Mouse (Mus musculus) MEL (cell line): ENCODE data around the gene Ptpn11. TPM values are rescaled to one million over a fixed set of nuclear protein-coding genes. Genes with fewer than 3 reads are reported as not detected.

Experiments
- DNase-seq: peaks from one replicate; pipeline ENCODE4 v3.0.0; 2011; ENCODE audit warnings: low read depth, low spot score
- H3K27ac ChIP-seq: 2 replicates; pipeline ENCODE4 v1.5.1; 2012; ENCODE audit warnings: low read depth, mild to moderate bottlenecking, control low read depth, low read length, moderate library complexity; ENCODE audit not compliant: control insufficient read depth
- H3K27me3 ChIP-seq, 2 experiments: fragments of 150-350 bp in 1 of 2; sonication (generic) in 1 of 2; 2 replicates each; pipeline ENCODE4 v1.6.1; 2012; ENCODE audit warnings: low read length in 2 of 2, mild to moderate bottlenecking in 2 of 2, improper control_type of control experiment in 1 of 2, moderate library complexity in 1 of 2; ENCODE audit not compliant: insufficient read depth in 2 of 2, control insufficient read depth in 1 of 2
- H3K36me3 ChIP-seq, 2 experiments: 2 replicates each; pipeline ENCODE4 v1.6.1; 2012 to 2014; ENCODE audit warnings: low read length in 2 of 2, improper control_type of control experiment in 1 of 2, inconsistent platforms in 1 of 2, mild to moderate bottlenecking in 1 of 2; ENCODE audit not compliant: insufficient read depth in 2 of 2, control insufficient read depth in 1 of 2
- H3K4me1 ChIP-seq, 2 experiments: fragments of 150-350 bp in 1 of 2; sonication (generic) in 1 of 2; 2 replicates each; pipeline ENCODE4 v1.6.1; 2012; ENCODE audit warnings: low read length in 2 of 2, improper control_type of control experiment in 1 of 2, mild to moderate bottlenecking in 1 of 2; ENCODE audit not compliant: insufficient read depth in 2 of 2, control insufficient read depth in 1 of 2
- H3K4me3 ChIP-seq, 2 experiments: fragments of 150-350 bp in 1 of 2; sonication (generic) in 1 of 2; 2 replicates each; pipeline ENCODE4 v1.5.1; 2012; ENCODE audit warnings: low read depth in 2 of 2, low read length in 2 of 2, mild to moderate bottlenecking in 2 of 2, moderate library complexity in 2 of 2, control low read depth in 1 of 2, improper control_type of control experiment in 1 of 2; ENCODE audit not compliant: control insufficient read depth in 1 of 2, insufficient read depth in 1 of 2
- H3K79me2 ChIP-seq: 2 replicates; pipeline ENCODE4 v1.6.1; 2012; ENCODE audit warnings: mild to moderate bottlenecking, low read length, moderate library complexity; ENCODE audit not compliant: control insufficient read depth, poor library complexity, insufficient read depth
- H3K9ac ChIP-seq: 2 replicates; pipeline ENCODE4 v1.6.1; 2012; ENCODE audit warnings: low read depth, mild to moderate bottlenecking, control low read depth, low read length, moderate library complexity; ENCODE audit not compliant: control insufficient read depth, poor library complexity, severe bottlenecking
- H3K9me3 ChIP-seq: fragments of 150-350 bp; sonication (generic); replicated peaks from 2 replicates; pipeline ENCODE4 v1.6.1; 2012; ENCODE audit warnings: mild to moderate bottlenecking, low read length, improper control_type of control experiment, moderate library complexity; ENCODE audit not compliant: insufficient read depth
- BHLHE40 ChIP-seq: IDR thresholded peaks from 2 replicates; pipeline ENCODE4 v1.6.1; 2012; ENCODE audit warnings: low read depth, mild to moderate bottlenecking, inconsistent platforms, low read length, improper control_type of control experiment, borderline replicate concordance
- CHD1 ChIP-seq: IDR thresholded peaks from 2 replicates; pipeline ENCODE4 v1.6.1; 2012; ENCODE audit warnings: low read depth, mild to moderate bottlenecking, inconsistent platforms, low read length, improper control_type of control experiment
- CHD2 ChIP-seq: IDR thresholded peaks from 2 replicates; pipeline ENCODE4 v1.6.1; 2011; ENCODE audit warnings: low read length, improper control_type of control experiment
- E2F4 ChIP-seq: IDR thresholded peaks from 2 replicates; pipeline ENCODE4 v1.6.1; 2011; ENCODE audit warnings: low read depth, low read length, improper control_type of control experiment, borderline replicate concordance
- EP300 ChIP-seq, 2 experiments: IDR thresholded peaks; 2 replicates each; pipeline ENCODE4 v1.6.1; 2011; ENCODE audit warnings: improper control_type of control experiment in 2 of 2, low read length in 2 of 2, low read depth in 1 of 2, mild to moderate bottlenecking in 1 of 2
- GABPA ChIP-seq: IDR thresholded peaks from 2 replicates; pipeline ENCODE4 v1.6.1; 2012; ENCODE audit warnings: low read depth, mild to moderate bottlenecking, inconsistent platforms, low read length, improper control_type of control experiment, moderate library complexity
- GATA1 ChIP-seq: IDR thresholded peaks from 2 replicates; pipeline ENCODE4 v1.6.1; 2011; ENCODE audit warnings: low read depth, low read length, improper control_type of control experiment
- HCFC1 ChIP-seq: IDR thresholded peaks from 2 replicates; pipeline ENCODE4 v1.6.1; 2012; ENCODE audit warnings: low read depth, mild to moderate bottlenecking, inconsistent platforms, low read length, improper control_type of control experiment, moderate library complexity
- JUND ChIP-seq: IDR thresholded peaks from 2 replicates; pipeline ENCODE4 v1.6.1; 2011; ENCODE audit warnings: low read depth, mild to moderate bottlenecking, improper control_type of control experiment, low read length
- MAX ChIP-seq: IDR thresholded peaks from 2 replicates; pipeline ENCODE4 v1.6.1; 2011; ENCODE audit warnings: low read length, improper control_type of control experiment
- MAZ ChIP-seq: IDR thresholded peaks from 2 replicates; pipeline ENCODE4 v1.6.1; 2012; ENCODE audit warnings: low read depth, mild to moderate bottlenecking, inconsistent platforms, low read length, improper control_type of control experiment
- MXI1 ChIP-seq: IDR thresholded peaks from 2 replicates; pipeline ENCODE4 v1.6.1; 2011; ENCODE audit warnings: mild to moderate bottlenecking, low read depth, low read length, improper control_type of control experiment
- MYB ChIP-seq: IDR thresholded peaks from 2 replicates; pipeline ENCODE4 v1.6.1; 2011; ENCODE audit warnings: mild to moderate bottlenecking, low read depth, low read length, improper control_type of control experiment
- MYC ChIP-seq: IDR thresholded peaks from 2 replicates; pipeline ENCODE4 v1.6.1; 2011; ENCODE audit warnings: low read depth, mild to moderate bottlenecking, low read length, improper control_type of control experiment, moderate library complexity
- NRF1 ChIP-seq: IDR thresholded peaks from 2 replicates; pipeline ENCODE4 v1.6.1; 2014; ENCODE audit warnings: low read depth, mild to moderate bottlenecking, inconsistent platforms, low read length, improper control_type of control experiment, moderate library complexity; ENCODE audit not compliant: poor library complexity, insufficient read depth, severe bottlenecking
- POLR2A ChIP-seq, 2 experiments: IDR thresholded peaks; 2 replicates each; pipeline ENCODE4 v1.6.1; 2011 to 2012; ENCODE audit warnings: low read length in 2 of 2, mild to moderate bottlenecking in 2 of 2, control low read depth in 1 of 2, improper control_type of control experiment in 1 of 2, low read depth in 1 of 2, moderate library complexity in 1 of 2; ENCODE audit not compliant: control insufficient read depth in 1 of 2, insufficient read depth in 1 of 2, poor library complexity in 1 of 2
- POLR2AphosphoS2 ChIP-seq: IDR thresholded peaks from 2 replicates; pipeline ENCODE4 v1.6.1; 2011; ENCODE audit warnings: low read length, improper control_type of control experiment
- RAD21 ChIP-seq: IDR thresholded peaks from 2 replicates; pipeline ENCODE4 v1.6.1; 2011; ENCODE audit warnings: mild to moderate bottlenecking, low read depth, low read length, improper control_type of control experiment
- RCOR1 ChIP-seq: IDR thresholded peaks from 2 replicates; pipeline ENCODE4 v1.6.1; 2012; ENCODE audit warnings: low read depth, mild to moderate bottlenecking, inconsistent platforms, low read length, improper control_type of control experiment
- SIN3A ChIP-seq: IDR thresholded peaks from 2 replicates; pipeline ENCODE4 v1.6.1; 2012; ENCODE audit warnings: low read length, improper control_type of control experiment, inconsistent platforms
- SMC3 ChIP-seq: IDR thresholded peaks from 2 replicates; pipeline ENCODE4 v1.6.1; 2011; ENCODE audit warnings: low read depth, low read length, improper control_type of control experiment
- TAL1 ChIP-seq: IDR thresholded peaks from 2 replicates; pipeline ENCODE4 v1.6.1; 2012; ENCODE audit warnings: mild to moderate bottlenecking, inconsistent platforms, low read length, moderate library complexity, mixed read lengths
- USF1 ChIP-seq: IDR thresholded peaks from 2 replicates; pipeline ENCODE4 v1.6.1; 2014; ENCODE audit warnings: low read depth, mild to moderate bottlenecking, inconsistent platforms, low read length, improper control_type of control experiment, moderate library complexity
- USF2 ChIP-seq, 2 experiments: IDR thresholded peaks; 2 replicates each; pipeline ENCODE4 v1.6.1; 2011 to 2012; ENCODE audit warnings: improper control_type of control experiment in 2 of 2, low read length in 2 of 2, borderline replicate concordance in 1 of 2, inconsistent platforms in 1 of 2, low read depth in 1 of 2, mild to moderate bottlenecking in 1 of 2; ENCODE audit not compliant: insufficient read depth in 1 of 2
- ZC3H11A ChIP-seq: IDR thresholded peaks from 2 replicates; pipeline ENCODE4 v1.6.1; 2012; ENCODE audit warnings: low read depth, mild to moderate bottlenecking, inconsistent platforms, low read length, improper control_type of control experiment
- ZMIZ1 ChIP-seq: IDR thresholded peaks from 2 replicates; pipeline ENCODE4 v1.6.1; 2012; ENCODE audit warnings: low read depth, mild to moderate bottlenecking, inconsistent platforms, low read length, improper control_type of control experiment, moderate library complexity
- ZNF384 ChIP-seq: IDR thresholded peaks from 2 replicates; pipeline ENCODE4 v1.6.1; 2012; ENCODE audit warnings: low read depth, mild to moderate bottlenecking, inconsistent platforms, low read length, improper control_type of control experiment
- polyA plus RNA-seq, 2 experiments: library from polyadenylated mRNA; stranded (reverse) in 1 of 2; unstranded in 1 of 2; fragments of >175 nt in 1 of 2; fragments of >200 nt in 1 of 2; gene quantifications; 2 replicates each; pipeline versions ENCODE4 v1.2.1 to v1.2.4; 2012; ENCODE audit warnings: low replicate concordance in 2 of 2, low read depth in 1 of 2; ENCODE audit not compliant: insufficient read length in 2 of 2, insufficient read depth in 1 of 2, missing spikeins in 1 of 2
- total RNA-seq: library from RNA; depleted of rRNA; stranded (reverse); fragments of 300-350 nt; gene quantifications from 2 replicates; pipeline ENCODE4 v1.2.3, GENCODE M21; 2012

Ptpn11 gene
- total and polyA plus RNA-seq, 3 experiments, result 43.6 to 55.0 (median 46.5) TPM

GRCm38 (mm10) chr5:121162923-121163322, 28.3 kb downstream of the Ptpn11 start:
- Histone ChIP-seq H3K9ac (no peak overlapping the region), H3K4me3 (no peak overlapping the region)
- no peak for TF ChIP-seq SIN3A
- no peak for TF ChIP-seq MAZ
- no peak for TF ChIP-seq EP300 (IDR thresholded peaks at IDR 0.05; ENCODE audit: low read depth in 1 of 2, low read length in 2 of 2)
- no peak for TF ChIP-seq JUND
- TF ChIP-seq ZMIZ1, result no peak
- TF ChIP-seq MYB, result no peak
- no peak for TF ChIP-seq POLR2A (IDR thresholded peaks at IDR 0.05; ENCODE audit: control insufficient read depth in 1 of 2, insufficient read depth in 1 of 2, low read depth in 1 of 2, low read length in 2 of 2, poor library complexity in 1 of 2)
- no peak for TF ChIP-seq BHLHE40
- TF ChIP-seq USF1, result no peak
- no peak for TF ChIP-seq ZC3H11A
- no peak for TF ChIP-seq E2F4
- no peak for TF ChIP-seq HCFC1
- TF ChIP-seq POLR2AphosphoS2, result no peak
- no peak for TF ChIP-seq CHD1
- no peak for TF ChIP-seq SMC3
- no peak for TF ChIP-seq RAD21
- TF ChIP-seq USF2 (IDR thresholded peaks at IDR 0.05; ENCODE audit: borderline replicate concordance in 1 of 2, insufficient read depth in 1 of 2, low read depth in 1 of 2, low read length in 2 of 2), result no peak
- TF ChIP-seq RCOR1, result no peak
- TF ChIP-seq, all 39 proteins: peak for 0
- Histone ChIP-seq H3K27ac (no peak overlapping the region), H3K36me3 (peaks cover 0 to 12% of the 10 kb centered on the region in 2 experiments; a peak in 2 of 4 replicates), H3K79me2 (no peaks in the 10 kb centered on the region), H3K4me1 (no peaks in the 10 kb centered on the region), H3K27me3 (no peaks in the 10 kb centered on the region), H3K9me3 (no peaks in the 10 kb centered on the region)
- no peak for DNase-seq

DNA sequence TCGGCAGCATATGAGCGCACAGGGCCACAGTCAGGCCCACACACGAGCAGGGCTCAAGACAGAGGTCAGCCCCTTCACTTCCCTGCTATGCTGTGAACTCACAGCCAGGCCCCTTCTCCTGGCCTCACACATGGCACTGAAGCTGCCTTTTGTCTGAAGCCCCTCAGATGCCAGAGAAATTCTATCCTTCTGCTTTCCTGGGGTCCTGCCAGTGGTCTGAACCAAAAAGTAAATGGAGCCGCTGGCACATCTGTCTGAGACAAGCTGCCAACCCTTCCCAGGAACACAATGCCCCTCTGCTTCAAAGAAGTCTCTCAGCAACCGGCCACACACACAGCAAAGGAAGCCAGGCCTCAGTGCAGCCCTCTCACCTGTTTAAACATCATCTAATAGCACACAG, 28.9 kb downstream of the Ptpn11 start:
- H3K36me3 ChIP-seq, result peaks cover 0 to 11% of the 10 kb centered on the region in 2 experiments; a peak in 2 of 4 replicates
- no peak overlapping the region for H3K9ac ChIP-seq
- DNase-seq, result no peak
- TF ChIP-seq E2F4 (no peak), TAL1 (no peak), GATA1 (no peak), GABPA (no peak), MYC (no peak), MAX (no peak), EP300 (IDR thresholded peaks at IDR 0.05; ENCODE audit: low read depth in 1 of 2, low read length in 2 of 2) (no peak), ZMIZ1 (no peak), ZC3H11A (no peak), USF2 (IDR thresholded peaks at IDR 0.05; ENCODE audit: borderline replicate concordance in 1 of 2, insufficient read depth in 1 of 2, low read depth in 1 of 2, low read length in 2 of 2) (no peak), MXI1 (no peak), CHD2 (no peak), NRF1 (no peak), ZNF384 (no peak)
- no peak overlapping the region for H3K4me3 ChIP-seq
- no peaks in the 10 kb centered on the region for H3K79me2 ChIP-seq
- no peaks in the 10 kb centered on the region for H3K4me1 ChIP-seq
- H3K27me3 ChIP-seq, result no peaks in the 10 kb centered on the region
- H3K9me3 ChIP-seq, result no peaks in the 10 kb centered on the region
- no peak overlapping the region for H3K27ac ChIP-seq
